Mouse (Mus musculus) liver, adult (tissue): ENCODE measurements at regions not wholly inside any gene's neighbourhood (a gene's known extent, or its start where the extent isn't known, plus 50 kb on each side); places are given as distances from the start of the nearest gene placed in this dataset.

Experiments
- GATA4 ChIP-seq: IDR thresholded peaks from 2 replicates; pipeline ENCODE4 v1.6.1; 2014; ENCODE audit warnings: mild to moderate bottlenecking, low read length; ENCODE audit not compliant: insufficient replicate concordance

DNA sequence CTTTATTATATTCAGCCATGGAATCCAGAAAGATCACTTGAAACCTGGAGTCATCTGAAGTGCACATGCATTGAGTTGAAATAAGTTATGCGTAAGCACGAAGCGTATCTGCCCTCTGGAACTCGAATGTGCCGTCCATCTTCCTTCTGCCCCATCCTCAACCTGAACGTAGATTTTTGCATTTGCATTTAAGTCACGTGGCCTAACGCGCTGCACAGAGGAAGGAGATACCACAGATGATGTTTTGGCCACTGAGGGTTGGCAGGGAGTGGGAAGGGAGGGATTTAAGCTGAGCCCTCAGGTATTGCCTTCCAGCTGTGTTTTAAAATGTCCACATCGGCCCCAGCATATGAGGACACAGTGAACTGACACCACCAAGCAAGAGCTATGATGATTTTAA is 63.6 kb upstream of the Runx1 start:
- no peak for TF ChIP-seq GATA4

DNA sequence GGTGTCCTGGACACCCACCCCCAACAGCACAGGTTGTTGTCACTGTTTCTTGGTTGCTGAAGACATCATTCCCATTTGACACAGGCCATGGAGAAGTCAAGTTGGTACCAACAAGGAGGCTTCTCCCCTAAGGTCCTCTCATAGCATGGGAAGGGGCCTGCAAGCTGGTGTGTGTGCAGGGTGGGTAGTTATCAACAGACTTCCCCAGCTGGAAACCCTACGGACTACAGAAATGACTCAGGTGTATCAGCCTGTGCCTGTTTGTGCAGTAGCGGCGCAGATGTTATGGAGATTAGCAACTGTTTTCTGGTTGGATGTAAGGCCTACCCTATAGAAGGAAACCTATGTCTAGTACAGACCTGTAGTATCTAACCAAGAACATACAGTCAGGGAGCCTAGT is 60.3 kb upstream of the Runx1 start:
- TF ChIP-seq GATA4 = no peak

DNA sequence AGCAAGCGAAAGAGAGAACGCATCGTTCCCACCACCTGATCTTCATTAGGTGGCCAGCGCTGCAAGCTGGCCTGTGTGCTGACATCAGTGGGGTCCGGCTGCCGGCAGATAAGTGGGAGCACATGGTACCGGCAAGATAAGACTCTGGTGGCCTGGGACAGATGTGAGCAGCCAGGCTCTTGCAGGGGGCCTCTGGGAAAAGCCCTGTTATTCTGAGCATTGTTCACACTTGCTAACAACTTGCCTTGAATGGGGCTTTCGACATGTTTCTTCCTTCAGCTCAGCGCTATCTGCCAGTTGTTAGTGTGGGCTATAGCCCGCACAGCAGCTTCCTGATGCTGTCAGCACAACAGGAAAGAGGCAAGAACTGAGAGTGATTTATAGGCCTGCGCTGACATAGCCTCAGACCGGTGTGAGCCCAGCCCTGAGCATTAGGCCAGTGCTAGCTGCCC is 57.9 kb upstream of the Runx1 start:
- TF ChIP-seq GATA4 = no peak

DNA sequence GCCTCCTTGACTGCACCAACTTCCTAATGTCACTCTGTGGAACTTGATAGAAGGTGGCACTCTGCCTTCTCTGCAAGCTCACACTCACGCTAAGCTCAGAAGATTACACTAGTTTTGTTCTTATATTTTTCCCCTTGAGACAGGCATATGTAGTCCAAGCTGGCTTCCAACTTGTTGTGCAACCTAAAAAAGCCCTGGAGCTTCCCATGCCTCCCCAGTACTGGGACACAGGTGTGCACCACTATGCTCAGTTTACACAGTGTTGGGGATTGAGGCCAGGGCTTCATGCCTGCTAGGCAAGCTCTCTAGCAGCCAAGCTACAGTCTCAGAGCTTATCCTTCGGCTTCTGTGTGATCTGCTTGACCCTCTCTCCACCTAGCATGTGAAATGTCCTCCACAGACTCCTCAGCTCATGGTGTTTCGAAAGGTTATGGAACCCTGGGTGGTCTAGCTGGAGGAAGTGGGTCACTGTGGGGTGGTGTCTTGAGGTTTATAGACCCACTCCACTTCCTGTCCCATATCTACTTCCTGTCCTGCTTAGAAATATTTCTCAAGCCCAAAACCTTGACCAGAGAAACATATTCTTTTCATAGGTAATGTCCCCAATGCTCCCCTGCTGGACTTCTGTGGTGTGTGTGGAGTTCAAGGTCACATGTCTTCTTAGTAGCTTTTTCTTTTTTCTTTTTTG is 54.6 kb upstream of the Runx1 start:
- no peak for TF ChIP-seq GATA4

DNA sequence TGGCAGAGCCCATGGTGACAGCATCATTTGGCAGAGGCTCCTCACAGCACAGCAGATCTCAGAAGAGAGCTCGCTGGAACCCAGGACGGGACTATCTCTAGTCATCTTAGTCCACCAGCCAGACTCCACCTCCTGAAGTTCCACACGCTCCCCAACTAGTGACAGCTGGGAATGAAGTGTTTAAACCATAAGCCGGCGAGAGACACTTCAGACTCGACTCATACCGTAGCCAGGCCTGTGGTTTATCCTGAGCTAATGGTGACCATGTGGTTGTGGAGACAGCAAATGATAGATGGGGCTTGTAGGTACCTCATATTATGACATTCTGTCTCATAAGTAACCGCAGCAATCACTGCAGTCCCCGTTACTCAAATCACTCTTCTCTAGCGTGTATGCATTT is 52.1 kb upstream of the Runx1 start:
- TF ChIP-seq GATA4 = no peak
